Mouse (Mus musculus) cortical plate, adult 2 months (tissue): ENCODE results near the gene Robo2. TPM values are rescaled to one million over a fixed set of nuclear protein-coding genes. Genes with fewer than 3 reads are reported as not detected.
"Not testable (repeated sequence)": the region's sequence is repeated elsewhere in the genome, so short reads cannot be mapped to it uniquely, and the experiment has no call there.

Experiments used
- H3K27ac ChIP-seq: fragments of 200-500 bp; 2 replicates; pipeline ENCODE4 v1.5.1; 2012; ENCODE audit warnings: low read length, control low read depth, inconsistent platforms; ENCODE audit not compliant: insufficient read depth
- H3K4me1 ChIP-seq: fragments of 200-500 bp; 2 replicates; pipeline ENCODE4 v1.6.1; 2011; ENCODE audit warnings: low read length; ENCODE audit not compliant: control insufficient read depth, insufficient read depth
- H3K4me3 ChIP-seq: fragments of 200-500 bp; 2 replicates; pipeline ENCODE4 v1.5.1; 2011; ENCODE audit warnings: mild to moderate bottlenecking, low read length, control low read depth; ENCODE audit not compliant: insufficient read depth
- CTCF ChIP-seq: fragments of 200-500 bp; IDR thresholded peaks from 2 replicates; pipeline ENCODE4 v1.5.1; 2011; ENCODE audit warnings: mild to moderate bottlenecking, control low read depth, low read length; ENCODE audit not compliant: insufficient read depth; ENCODE audit errors: extremely low read depth
- POLR2A ChIP-seq: fragments of 200-500 bp; IDR thresholded peaks from 2 replicates; pipeline ENCODE4 v1.6.1; 2011; ENCODE audit warnings: mild to moderate bottlenecking, low read length, control low read depth; ENCODE audit not compliant: insufficient read depth; ENCODE audit errors: extremely low read depth
- polyA plus RNA-seq: library from polyadenylated mRNA; depleted of rRNA; stranded (reverse); fragments of >200 nt; gene quantifications from 2 replicates; pipeline ENCODE4 v1.2.3, GENCODE M21; 2012

Gene Robo2
- polyA plus RNA-seq, 1 experiment = 54.2 TPM

DNA sequence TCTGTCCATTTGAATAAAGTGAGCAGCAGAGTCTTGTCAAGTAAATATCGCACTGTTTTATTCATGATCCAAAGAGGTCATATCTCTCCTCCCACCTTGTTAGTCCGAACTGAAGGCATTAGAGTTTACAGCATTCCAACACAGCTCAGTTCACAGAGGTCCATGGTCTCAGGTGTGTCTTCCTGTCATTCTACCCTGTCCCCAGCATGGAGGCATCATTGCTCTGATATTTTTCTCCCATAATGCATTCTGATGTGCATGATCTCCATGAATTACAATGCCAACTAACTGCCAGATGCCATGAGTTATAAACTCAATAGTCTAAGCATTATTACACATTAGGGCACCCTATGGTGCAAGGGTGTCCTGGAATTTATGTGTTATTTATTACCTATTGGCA lies 354.7 kb downstream of the Robo2 start:
- H3K27ac ChIP-seq = no peak overlapping the region
- peaks cover 2% of the 10 kb centered on the region; the same call in 1 of the 2 replicates for H3K4me1 ChIP-seq
- TF ChIP-seq CTCF = no peak
- no peak for TF ChIP-seq POLR2A
- H3K4me3 ChIP-seq = no peak overlapping the region

DNA sequence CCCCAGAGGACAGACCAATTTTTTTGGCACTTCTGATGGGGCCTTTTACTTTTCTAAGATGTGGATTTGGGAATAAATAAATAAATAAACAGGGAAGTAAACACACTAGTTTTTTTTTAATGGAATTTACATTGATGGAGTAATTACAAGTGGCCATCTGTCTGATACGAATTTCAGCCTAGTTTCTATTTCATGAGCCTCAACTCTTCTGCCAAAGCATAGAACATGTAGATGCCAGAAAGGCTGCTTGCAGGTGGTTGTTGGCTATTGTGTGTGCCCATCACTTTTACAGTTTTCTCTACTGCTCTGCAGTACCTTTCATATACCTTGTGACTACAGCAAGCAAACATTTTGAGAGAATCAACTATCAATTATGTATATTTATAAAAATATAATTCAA lies 355.4 kb downstream of the Robo2 start:
- TF ChIP-seq CTCF (no peak), POLR2A (no peak)
- no peak overlapping the region for H3K27ac ChIP-seq
- peaks cover 2% of the 10 kb centered on the region; the same call in 1 of the 2 replicates for H3K4me1 ChIP-seq
- H3K4me3 ChIP-seq = no peak overlapping the region

DNA sequence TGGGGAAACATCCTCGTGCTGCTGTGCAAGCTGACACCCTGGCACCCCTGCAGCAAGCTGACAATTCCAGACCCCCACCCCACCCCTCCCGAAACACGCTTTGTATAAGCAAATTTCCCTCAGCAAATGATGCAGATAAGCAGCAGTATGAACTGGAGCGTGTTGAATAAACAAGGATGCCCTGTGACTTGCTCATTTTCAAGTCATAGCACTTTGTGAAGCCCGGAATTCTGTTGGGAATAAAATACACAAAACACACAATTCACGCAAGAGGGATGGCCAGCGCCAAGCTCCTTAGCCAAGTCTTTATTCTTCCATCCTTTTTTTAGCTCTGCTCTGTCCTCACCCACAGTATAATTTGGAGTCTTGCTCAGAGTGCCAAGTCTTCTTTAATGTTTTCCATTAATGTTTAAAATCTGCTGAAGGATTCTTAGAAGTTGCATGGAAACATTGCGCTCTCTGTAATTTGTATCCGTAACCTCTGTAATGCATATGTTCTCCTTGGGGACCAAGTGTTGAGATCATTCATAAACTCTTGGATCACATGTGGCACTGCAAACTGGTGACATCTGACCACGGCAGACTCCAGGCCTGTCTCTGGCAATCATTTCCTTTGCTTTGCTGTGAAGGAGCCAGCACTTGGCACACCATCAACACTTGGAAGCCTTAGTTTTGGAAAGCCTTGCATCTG lies 356.4 kb downstream of the Robo2 start:
- TF ChIP-seq CTCF = no peak
- TF ChIP-seq POLR2A = no peak
- H3K27ac ChIP-seq = no peak overlapping the region

DNA sequence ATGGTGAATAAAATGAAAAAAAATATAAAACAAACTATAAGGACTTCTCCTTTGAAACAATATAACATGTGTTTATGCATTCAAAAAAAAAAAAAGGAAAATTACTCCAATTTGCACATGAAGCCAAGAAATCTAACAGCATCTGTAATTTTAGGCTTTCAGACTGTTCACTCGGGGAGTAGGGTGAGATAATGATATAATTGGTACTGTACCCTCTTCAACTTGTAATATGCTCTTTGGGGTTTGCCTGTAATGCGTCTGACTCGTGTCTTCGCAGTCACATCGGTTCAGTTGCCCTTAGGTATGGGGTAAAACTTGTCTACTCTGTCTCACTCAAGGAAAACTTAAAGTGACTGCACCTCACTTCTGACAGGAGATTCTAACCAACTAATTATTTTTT lies 362.2 kb downstream of the Robo2 start:
- Histone ChIP-seq H3K4me3 (no peak overlapping the region), H3K27ac (no peak overlapping the region), H3K4me1 (no peaks in the 10 kb centered on the region; the same call in 1 of the 2 replicates)
- no peak for TF ChIP-seq POLR2A
- TF ChIP-seq CTCF = no peak

More for the DNA sequence above, 356.4 kb downstream of the Robo2 start:
- no peak overlapping the region for H3K4me3 ChIP-seq
- H3K4me1 ChIP-seq = peaks cover 2% of the 10 kb centered on the region; the same call in 1 of the 2 replicates

DNA sequence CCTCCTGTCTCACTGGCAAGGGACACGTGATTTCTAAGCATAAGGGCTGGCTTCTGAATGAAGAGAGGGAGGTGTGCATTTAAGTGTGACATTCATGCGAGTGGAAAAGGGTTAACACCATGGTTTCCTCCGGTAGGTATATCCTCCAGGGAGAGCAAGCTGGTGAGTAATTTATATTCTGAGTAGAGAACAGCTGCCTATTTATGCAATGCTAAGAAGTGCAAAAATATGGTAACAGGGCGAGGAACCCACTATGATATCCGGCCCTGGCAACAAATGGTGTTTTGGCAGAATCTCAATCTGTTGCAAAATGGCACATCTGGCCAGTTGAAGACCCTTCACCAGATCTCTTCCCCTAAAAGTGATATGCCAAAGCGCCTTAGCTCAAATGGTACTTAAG lies 362.6 kb downstream of the Robo2 start:
- Histone ChIP-seq H3K27ac (no peak overlapping the region), H3K4me1 (no peaks in the 10 kb centered on the region; the same call in 1 of the 2 replicates), H3K4me3 (no peak overlapping the region)
- TF ChIP-seq CTCF (no peak), POLR2A (no peak)

DNA sequence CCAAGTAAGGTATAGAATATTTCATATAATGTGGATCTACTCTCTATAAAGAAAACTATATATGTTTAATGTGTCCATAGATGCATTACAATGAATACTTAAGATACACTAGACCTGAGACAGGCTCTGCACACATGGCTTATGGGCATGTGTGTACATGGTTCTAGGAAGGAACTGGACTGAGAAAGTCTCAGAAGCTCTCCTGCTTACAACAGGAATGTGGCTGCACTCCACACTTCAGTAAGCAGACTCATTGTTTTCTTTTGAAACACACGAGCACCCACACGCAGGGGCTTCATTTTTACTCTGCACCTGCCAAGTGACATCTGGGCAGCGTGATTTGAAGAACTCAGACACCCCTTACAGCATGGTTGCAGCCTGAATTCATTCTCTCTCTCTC lies 364.4 kb downstream of the Robo2 start:
- TF ChIP-seq POLR2A (no peak), CTCF (no peak)
- Histone ChIP-seq H3K4me1 (no peaks in the 10 kb centered on the region; the same call in 1 of the 2 replicates), H3K4me3 (no peak overlapping the region), H3K27ac (no peak overlapping the region)

DNA sequence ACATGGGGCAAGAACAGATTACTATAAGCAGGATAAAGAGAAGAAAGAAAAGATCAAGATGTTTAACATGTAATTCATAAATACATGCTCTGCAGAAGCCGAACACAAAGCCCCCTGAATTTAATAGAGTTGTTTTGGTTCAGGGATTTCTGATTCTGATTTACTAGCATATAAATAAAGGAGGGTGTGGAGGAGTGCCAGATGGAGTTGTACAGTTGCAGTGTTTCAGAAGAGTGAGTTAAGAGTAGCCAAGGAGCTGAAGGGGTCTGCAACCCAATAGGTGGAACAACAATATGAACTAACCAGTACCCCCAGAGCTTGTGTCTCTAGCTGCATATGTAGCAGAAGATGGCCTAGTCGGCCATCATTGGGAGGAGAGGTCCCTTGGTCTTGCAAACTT lies 370.8 kb downstream of the Robo2 start:
- not testable (repeated sequence) for H3K27ac ChIP-seq, H3K4me1 ChIP-seq, H3K4me3 ChIP-seq

DNA sequence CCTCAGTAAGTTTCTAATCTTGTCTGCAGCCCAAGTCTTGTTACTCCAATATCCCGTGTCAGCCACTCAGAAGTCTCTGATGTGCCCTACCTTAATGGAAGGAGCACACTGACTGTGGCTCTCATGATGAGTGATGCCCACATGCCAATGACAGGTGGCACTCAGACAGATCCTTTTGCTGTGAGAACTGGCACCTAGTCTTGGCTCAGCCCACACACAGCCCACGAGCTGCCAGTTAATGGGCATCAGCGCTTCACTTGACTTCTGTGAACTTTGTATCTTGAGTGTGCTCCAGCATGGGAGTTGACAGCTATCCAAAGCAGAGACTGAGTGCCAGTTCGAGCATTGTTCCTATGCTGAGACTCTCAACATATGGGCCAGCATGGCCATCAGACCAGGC lies 383.8 kb downstream of the Robo2 start:
- TF ChIP-seq CTCF (no peak), POLR2A (no peak)
- Histone ChIP-seq H3K4me1 (no peaks in the 10 kb centered on the region), H3K4me3 (no peak overlapping the region), H3K27ac (no peak overlapping the region)

DNA sequence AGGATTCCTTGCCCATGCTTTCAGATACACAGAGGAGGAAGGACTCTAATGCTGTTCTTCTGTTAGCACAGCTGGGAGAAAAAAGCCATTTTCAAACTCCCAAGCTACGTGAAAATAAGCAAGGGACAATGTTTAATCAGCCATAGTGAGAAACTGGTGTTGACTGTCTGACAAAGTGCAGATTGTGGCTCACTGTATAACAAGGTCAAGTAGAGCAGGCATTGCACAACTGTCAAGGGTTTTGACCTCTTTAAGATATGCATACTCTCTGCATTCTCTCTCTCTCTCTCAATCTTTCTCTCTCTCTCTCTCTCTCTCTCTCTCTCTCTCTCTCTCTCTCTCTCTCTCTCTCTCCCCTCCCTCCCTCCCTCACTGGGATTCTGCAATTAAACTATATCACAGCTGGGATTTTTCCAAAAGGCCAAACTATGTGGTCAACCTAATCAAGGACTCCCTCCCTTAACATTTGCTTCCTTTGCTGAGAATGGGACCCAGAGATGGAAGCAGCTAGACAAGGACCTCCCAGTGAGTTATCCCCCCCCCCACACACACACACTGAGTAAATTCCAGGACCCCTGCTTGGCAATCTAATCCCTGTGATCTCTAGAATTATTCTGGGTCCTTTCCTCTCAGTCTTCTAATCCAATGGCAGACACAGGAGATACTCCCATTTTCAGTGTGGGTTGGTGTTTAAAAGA lies 389.2 kb downstream of the Robo2 start:
- TF ChIP-seq POLR2A (no peak), CTCF (no peak)
- H3K4me3 ChIP-seq = no peak overlapping the region
- no peaks in the 10 kb centered on the region for H3K4me1 ChIP-seq
- no peak overlapping the region for H3K27ac ChIP-seq

DNA sequence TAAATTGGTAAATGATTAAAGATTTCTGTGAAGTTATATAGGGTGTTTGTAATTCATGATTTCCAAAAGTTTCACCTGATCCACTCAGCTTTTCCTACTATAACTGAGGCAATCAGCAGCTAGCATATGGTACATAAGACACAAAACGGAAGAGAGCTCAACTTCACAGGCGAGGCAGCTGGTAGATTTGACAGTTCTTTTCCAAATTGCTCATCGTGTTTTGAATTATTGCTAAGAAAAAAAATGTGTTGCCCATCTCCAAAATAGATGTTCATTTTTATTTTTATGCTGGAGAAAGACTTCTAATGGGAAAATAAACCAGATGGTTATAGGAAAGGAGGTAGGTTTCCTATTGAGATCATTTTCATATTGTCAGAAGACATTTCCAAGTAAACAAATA lies 405.9 kb downstream of the Robo2 start:
- H3K27ac ChIP-seq = no peak overlapping the region
- TF ChIP-seq POLR2A (no peak), CTCF (no peak)
- H3K4me3 ChIP-seq = no peak overlapping the region
- no peaks in the 10 kb centered on the region for H3K4me1 ChIP-seq

DNA sequence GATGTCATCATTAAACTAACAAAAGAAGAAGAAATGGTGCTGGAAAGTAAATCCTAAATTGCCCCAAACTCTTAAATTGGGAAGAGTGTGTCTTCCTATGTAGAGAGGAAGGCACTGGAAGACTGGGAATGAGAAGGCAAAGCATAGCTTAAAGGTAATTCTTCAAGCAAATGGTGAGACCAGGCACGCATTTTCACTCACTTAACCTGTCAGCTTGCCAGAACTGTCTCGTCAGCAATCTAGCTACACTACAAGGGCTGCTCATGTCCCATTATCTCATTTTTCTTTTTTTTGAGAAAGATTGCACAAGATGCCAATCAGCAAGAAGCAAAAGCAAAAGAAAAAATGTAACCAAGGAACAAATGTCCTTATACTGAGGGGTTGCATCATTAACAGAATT lies 410.3 kb downstream of the Robo2 start:
- no peaks in the 10 kb centered on the region for H3K4me1 ChIP-seq
- no peak for TF ChIP-seq CTCF
- TF ChIP-seq POLR2A = no peak
- H3K27ac ChIP-seq = no peak overlapping the region
- no peak overlapping the region for H3K4me3 ChIP-seq
